Mouse (Mus musculus) heart, postnatal 0 days (tissue): Measurements from ENCODE around the gene Ildr2. TPM values are rescaled to one million over a fixed set of nuclear protein-coding genes. Genes with fewer than 3 reads are reported as not detected.

Experiments
- ATAC-seq: fragments of 200-750 bp; cut with Nextera tagmentation; 2 replicates; pipeline ENCODE4 v1.8.0; 2017; ENCODE audit warnings: low read depth, moderate number of reproducible peaks, moderate library complexity; ENCODE audit not compliant: insufficient read depth
- DNase-seq: peaks from one replicate; pipeline ENCODE4 v3.0.0-alpha.2; 2016; ENCODE audit warnings: low spot score
- H3K27ac ChIP-seq: fragments of 300-500 bp; sonication (generic); 2 replicates; pipeline ENCODE4 v1.5.1; 2014; ENCODE audit warnings: low read depth, mild to moderate bottlenecking
- H3K27me3 ChIP-seq: fragments of 300-500 bp; sonication (generic); 2 replicates; pipeline ENCODE4 v1.6.1; 2014; ENCODE audit warnings: low read length, mixed read lengths; ENCODE audit not compliant: control insufficient read depth, insufficient read depth
- H3K36me3 ChIP-seq: fragments of 300-500 bp; sonication (generic); replicated peaks from 2 replicates; pipeline ENCODE4 v1.6.1; 2014; ENCODE audit warnings: low read length, mixed read lengths; ENCODE audit not compliant: control insufficient read depth, insufficient read depth
- H3K4me1 ChIP-seq: fragments of 300-500 bp; sonication (generic); 2 replicates; pipeline ENCODE4 v1.6.1; 2014; ENCODE audit warnings: antibody characterized with exemption; ENCODE audit not compliant: control insufficient read depth, insufficient read depth
- H3K4me2 ChIP-seq: fragments of 300-500 bp; sonication (generic); 2 replicates; pipeline ENCODE4 v1.6.1; 2014; ENCODE audit warnings: low read depth, mild to moderate bottlenecking, low read length, moderate library complexity
- H3K4me3 ChIP-seq: fragments of 300-500 bp; sonication (generic); 2 replicates; pipeline ENCODE4 v1.5.1; 2014; ENCODE audit warnings: low read depth, low read length
- H3K9ac ChIP-seq: fragments of 300-500 bp; sonication (generic); replicated peaks from 2 replicates; pipeline ENCODE4 v1.6.1; 2014; ENCODE audit warnings: low read depth, low read length, mixed read lengths
- H3K9me3 ChIP-seq: fragments of 300-500 bp; sonication (generic); replicated peaks from 2 replicates; pipeline ENCODE4 v1.6.1; 2016; ENCODE audit warnings: low read length; ENCODE audit not compliant: control insufficient read depth
- CTCF ChIP-seq: IDR thresholded peaks from 2 replicates; pipeline ENCODE4 v1.5.1; 2016; ENCODE audit warnings: antibody characterized with exemption, control low read depth, low read depth
- EP300 ChIP-seq: IDR thresholded peaks from 2 replicates; pipeline ENCODE4 v1.6.1; 2016; ENCODE audit warnings: antibody characterized with exemption, low read depth
- WGBS: fragments of 180-500 bp; shearing (Covaris S2); extraction: QIAGEN DNeasy Blood & Tissue Kit; methylation state at CpG from one replicate; pipeline ENCODE4 v1.1.7; 2014; 5-methylcytosine and 5-hydroxymethylcytosine counted together
- polyA plus RNA-seq: library from polyadenylated mRNA; unstranded; fragments of >200 nt; fragmentation: Nextera tagmentation; extraction: Ambion mirVana; gene quantifications from 2 replicates; pipeline ENCODE4 v1.2.1, GENCODE M21; 2015
- total RNA-seq: library from RNA; depleted of rRNA; stranded (reverse); fragments of >200 nt; gene quantifications from 2 replicates; pipeline ENCODE4 v1.2.3, GENCODE M21; 2014; ENCODE audit warnings: low replicate concordance

The Ildr2 gene
- total and polyA plus RNA-seq, 2 experiments from 2014 or later = 0.52 to 1.9 TPM

- Histone ChIP-seq H3K9me3 (no peaks in the 10 kb centered on the region), H3K27me3 (no peaks in the 10 kb centered on the region), H3K27ac (no peak overlapping the region), H3K4me3 (no peak overlapping the region), H3K9ac (no peak overlapping the region), H3K4me2 (no peak overlapping the region), H3K4me1 (no peaks in the 10 kb centered on the region), H3K36me3 (no peaks in the 10 kb centered on the region)
- ATAC-seq (no peak), DNase-seq (no peak)
- WGBS = 76% methylated on average over 1 of the region's 1 CpGs
- TF ChIP-seq EP300 = no peak
- TF ChIP-seq CTCF = no peak
Observed at GRCm38 (mm10) chr1:166342539-166342938, 88.6 kb downstream of the Ildr2 start.

DNA sequence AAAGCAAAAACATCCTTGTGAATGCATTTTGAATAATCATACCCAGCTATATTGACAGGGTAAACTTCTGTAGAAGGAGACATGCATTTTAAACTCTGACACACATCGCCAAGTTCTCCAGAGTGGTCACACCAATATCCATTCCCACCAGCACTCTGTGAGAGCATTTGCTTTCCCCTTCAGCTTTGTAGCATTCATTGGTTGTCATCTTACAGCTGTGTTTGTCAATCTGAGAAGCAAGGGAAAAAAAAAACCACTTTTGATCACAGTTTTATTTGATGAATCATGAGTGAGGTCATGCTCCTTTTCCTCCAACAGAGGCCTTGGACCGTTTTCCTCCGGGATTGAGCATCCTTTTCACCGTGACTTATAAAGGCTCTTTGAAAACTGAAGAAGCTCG is 89.6 kb downstream of the Ildr2 start:
- 72% methylated on average over 5 of the region's 5 CpGs for WGBS
- TF ChIP-seq EP300 (no peak), CTCF (no peak)
- no peak for ATAC-seq
- no peaks in the 10 kb centered on the region for H3K4me1 ChIP-seq
- no peak for DNase-seq
- H3K9ac ChIP-seq = no peak overlapping the region
- H3K27ac ChIP-seq = no peak overlapping the region
- H3K27me3 ChIP-seq = no peaks in the 10 kb centered on the region
- H3K9me3 ChIP-seq = no peaks in the 10 kb centered on the region
- H3K4me2 ChIP-seq = no peak overlapping the region
- H3K36me3 ChIP-seq = no peaks in the 10 kb centered on the region
- no peak overlapping the region for H3K4me3 ChIP-seq

DNA sequence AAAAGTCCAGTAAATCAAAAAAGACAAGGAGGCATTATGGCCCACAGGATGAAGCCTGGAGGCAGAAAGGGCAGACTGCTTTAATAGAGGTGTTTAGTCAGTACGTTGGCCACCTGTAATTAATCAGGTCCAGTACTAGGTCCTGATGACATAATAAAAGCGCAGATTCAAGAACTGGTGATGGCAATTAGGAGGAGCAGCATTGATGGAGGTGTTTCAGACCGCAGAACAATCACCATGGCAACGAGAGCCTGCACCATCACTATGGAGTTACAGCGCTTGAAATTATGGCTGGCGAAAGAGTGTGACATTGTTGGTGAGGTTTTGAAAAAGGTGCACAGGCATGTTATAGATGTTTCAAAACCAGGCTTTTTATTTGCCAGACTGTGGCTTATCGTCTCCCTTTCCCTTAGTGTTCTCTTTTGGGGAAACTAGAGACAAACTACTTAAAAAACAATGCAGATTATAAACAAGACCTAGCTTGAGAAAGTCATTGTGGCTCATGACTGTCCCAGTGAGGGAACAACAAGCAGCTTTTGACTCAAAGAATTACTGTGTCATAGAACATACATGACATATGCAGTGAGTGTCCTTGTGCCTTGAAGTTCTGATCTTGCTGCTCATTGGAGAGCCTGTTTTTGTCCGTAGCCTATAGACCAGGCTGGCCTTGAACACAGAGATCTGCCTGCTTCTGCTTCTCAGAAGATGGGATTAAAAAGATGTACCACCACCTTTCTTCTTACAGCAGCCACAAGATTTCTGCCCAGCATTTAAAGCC is 90.5 kb downstream of the Ildr2 start:
- Histone ChIP-seq H3K27ac (no peak overlapping the region), H3K27me3 (no peaks in the 10 kb centered on the region), H3K4me1 (no peaks in the 10 kb centered on the region), H3K9me3 (no peaks in the 10 kb centered on the region), H3K4me2 (no peak overlapping the region), H3K4me3 (no peak overlapping the region), H3K9ac (no peak overlapping the region), H3K36me3 (no peaks in the 10 kb centered on the region)
- DNase-seq (no peak), ATAC-seq (no peak)
- 86% methylated on average over 8 of the region's 8 CpGs for WGBS
- TF ChIP-seq EP300 (no peak), CTCF (no peak)

DNA sequence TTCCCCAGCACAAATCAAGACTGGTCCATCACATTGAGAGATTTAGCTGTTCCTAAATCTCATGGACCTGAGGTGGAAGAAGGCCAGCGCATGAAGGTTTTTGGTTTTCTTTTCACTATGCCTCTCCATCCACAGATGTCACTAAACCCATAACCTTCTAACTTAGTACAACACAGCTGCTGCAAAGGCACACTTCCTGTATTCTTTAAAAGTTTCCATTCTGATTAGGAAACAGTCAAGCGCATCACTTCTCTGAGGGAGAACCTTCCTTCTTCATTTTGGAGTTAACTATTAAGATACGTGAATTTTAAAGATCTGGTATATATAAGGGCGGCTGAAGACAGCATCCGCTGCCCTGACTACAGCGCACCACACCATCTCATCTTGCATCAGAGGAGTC is 91.7 kb downstream of the Ildr2 start:
- H3K27me3 ChIP-seq = no peaks in the 10 kb centered on the region
- TF ChIP-seq EP300 = no peak
- TF ChIP-seq CTCF = no peak
- no peak overlapping the region for H3K4me2 ChIP-seq
- no peak overlapping the region for H3K4me3 ChIP-seq
- no peak overlapping the region for H3K9ac ChIP-seq
- no peak overlapping the region for H3K27ac ChIP-seq
- no peaks in the 10 kb centered on the region for H3K36me3 ChIP-seq
- H3K4me1 ChIP-seq = no peaks in the 10 kb centered on the region
- ATAC-seq (no peak), DNase-seq (no peak)
- H3K9me3 ChIP-seq = no peaks in the 10 kb centered on the region
- WGBS = 86% methylated on average over 6 of the region's 6 CpGs

GRCm38 (mm10) chr1:166346906-166347305 is 93.0 kb downstream of the Ildr2 start:
- no peaks in the 10 kb centered on the region for H3K9me3 ChIP-seq
- no peak overlapping the region for H3K27ac ChIP-seq
- no peaks in the 10 kb centered on the region for H3K4me1 ChIP-seq
- H3K27me3 ChIP-seq = no peaks in the 10 kb centered on the region
- no peaks in the 10 kb centered on the region for H3K36me3 ChIP-seq
- no peak for ATAC-seq
- TF ChIP-seq EP300 = no peak
- no peak for TF ChIP-seq CTCF
- no peak for DNase-seq
- no peak overlapping the region for H3K4me3 ChIP-seq
- WGBS = 70% methylated on average over 3 of the region's 3 CpGs
- no peak overlapping the region for H3K9ac ChIP-seq
- H3K4me2 ChIP-seq = no peak overlapping the region

- no peaks in the 10 kb centered on the region for H3K9me3 ChIP-seq
- no peaks in the 10 kb centered on the region for H3K27me3 ChIP-seq
- no peak for ATAC-seq
- H3K4me2 ChIP-seq = no peak overlapping the region
- no peaks in the 10 kb centered on the region for H3K36me3 ChIP-seq
- H3K4me3 ChIP-seq = no peak overlapping the region
- 70% methylated on average over 3 of the region's 3 CpGs for WGBS
- no peak overlapping the region for H3K9ac ChIP-seq
- no peak overlapping the region for H3K27ac ChIP-seq
- H3K4me1 ChIP-seq = no peaks in the 10 kb centered on the region
- DNase-seq = no peak
- TF ChIP-seq EP300 (no peak), CTCF (no peak)
Observed at GRCm38 (mm10) chr1:166349341-166349740, 95.4 kb downstream of the Ildr2 start.
